Mouse (Mus musculus) neutrophil, adult 5-6 weeks (primary cell): Measurements from ENCODE around the gene Lce3f. TPM values are rescaled to one million over a fixed set of nuclear protein-coding genes. Genes with fewer than 3 reads are reported as not detected.

ENCODE experiments used
- total RNA-seq: library from RNA; stranded (forward); fragments of 200-1000 nt; gene quantifications from 2 replicates; pipeline ENCODE4 v1.2.3, GENCODE M21; 2017

The Lce3f gene
- total RNA-seq, 1 experiment from 2014 or later: not detected

Other genes starting within 250 kb of the Lce3f start
- not detected in 2 replicates for gene Lce1g, start 239.9 kb upstream of the Lce3f start, total RNA-seq
- not detected in 2 replicates for gene Lce1h, start 227.2 kb upstream of the Lce3f start, total RNA-seq
- not detected in 2 replicates for gene Lce1i, start 213.3 kb upstream of the Lce3f start, total RNA-seq
- gene Lce1j, start 201.7 kb upstream of the Lce3f start, total RNA-seq: not detected in 2 replicates
- gene Lce1k, start 184.3 kb upstream of the Lce3f start, total RNA-seq: not detected in 2 replicates
- gene Kprp, start 165.0 kb upstream of the Lce3f start, total RNA-seq: not detected in 2 replicates
- not detected in 2 replicates for gene Lce1l, start 140.9 kb upstream of the Lce3f start, total RNA-seq
- not detected in 2 replicates for gene 2310050C09Rik, start 122.0 kb upstream of the Lce3f start, total RNA-seq
- not detected in 2 replicates for gene Lce3a, start 66.0 kb upstream of the Lce3f start, total RNA-seq
- not detected in 2 replicates for gene Lce3b, start 59.2 kb upstream of the Lce3f start, total RNA-seq
- gene Lce3c, start 47.7 kb upstream of the Lce3f start, total RNA-seq: not detected in 2 replicates
- not detected in 2 replicates for gene Lce3d, start 34.8 kb upstream of the Lce3f start, total RNA-seq
- gene Lce3e, start 25.2 kb upstream of the Lce3f start, total RNA-seq: not detected in 2 replicates
- not detected in 2 replicates for gene Crct1, start 23.5 kb downstream of the Lce3f start, total RNA-seq
- not detected in 2 replicates for gene Lce1m, start 26.8 kb downstream of the Lce3f start, total RNA-seq
- gene Gm4858, start 76.6 kb downstream of the Lce3f start, total RNA-seq: 0.25 TPM in 1 of 2 replicates, not detected in the other
- gene Crnn, start 152.6 kb downstream of the Lce3f start, total RNA-seq: not detected in 2 replicates
- gene Flg2, start 205.1 kb downstream of the Lce3f start, total RNA-seq: 0.12 TPM in 1 of 2 replicates, not detected in the other